Mouse (Mus musculus) embryonic facial prominence, embryonic 14.5 days (tissue): ENCODE measurements at regions not wholly inside any gene's neighbourhood (a gene's known extent, or its start where the extent isn't known, plus 50 kb on each side); places are given as distances from the start of the nearest gene placed in this dataset.

Experiments
- ATAC-seq: fragments of 200-750 bp; cut with Nextera tagmentation; 2 replicates; pipeline ENCODE4 v1.8.0; 2017; ENCODE audit warnings: low read depth, moderate number of reproducible peaks, moderate TSS enrichment
- DNase-seq: peaks from one replicate; pipeline ENCODE4 v3.0.0-alpha.2; 2015; ENCODE audit warnings: low spot score
- H3K27ac ChIP-seq: fragments of 300-500 bp; sonication (generic); replicated peaks from 2 replicates; pipeline ENCODE4 v1.5.1; 2014; ENCODE audit warnings: low read depth, mild to moderate bottlenecking, low read length, moderate library complexity
- H3K27me3 ChIP-seq: fragments of 300-500 bp; sonication (generic); replicated peaks from 2 replicates; pipeline ENCODE4 v1.6.1; 2014; ENCODE audit warnings: low read length; ENCODE audit not compliant: control insufficient read depth, insufficient read depth
- H3K36me3 ChIP-seq: fragments of 300-500 bp; sonication (generic); 2 replicates; pipeline ENCODE4 v1.6.1; 2014; ENCODE audit warnings: low read length, mixed read lengths; ENCODE audit not compliant: control insufficient read depth, insufficient read depth
- H3K4me1 ChIP-seq: fragments of 300-500 bp; sonication (generic); 2 replicates; pipeline ENCODE4 v1.6.1; 2014; ENCODE audit warnings: antibody characterized with exemption, low read length; ENCODE audit not compliant: control insufficient read depth, insufficient read depth
- H3K4me2 ChIP-seq: fragments of 300-500 bp; sonication (generic); 2 replicates; pipeline ENCODE4 v1.6.1; 2014; ENCODE audit warnings: low read depth, mild to moderate bottlenecking, low read length, moderate library complexity, mixed read lengths
- H3K4me3 ChIP-seq: fragments of 300-500 bp; sonication (generic); 2 replicates; pipeline ENCODE4 v1.5.1; 2014; ENCODE audit warnings: low read depth, mild to moderate bottlenecking, low read length
- H3K9ac ChIP-seq: fragments of 300-500 bp; sonication (generic); 2 replicates; pipeline ENCODE4 v1.6.1; 2014; ENCODE audit warnings: low read depth, mild to moderate bottlenecking, low read length, moderate library complexity, mixed read lengths
- H3K9me3 ChIP-seq: fragments of 300-500 bp; sonication (generic); 2 replicates; pipeline ENCODE4 v1.6.1; 2016; ENCODE audit warnings: low read length; ENCODE audit not compliant: control insufficient read depth
- WGBS: fragments of 180-500 bp; shearing (Covaris S2); extraction: QIAGEN DNeasy Blood & Tissue Kit; methylation state at CpG from one replicate; pipeline ENCODE4 v1.1.7; 2014; 5-methylcytosine and 5-hydroxymethylcytosine counted together

DNA sequence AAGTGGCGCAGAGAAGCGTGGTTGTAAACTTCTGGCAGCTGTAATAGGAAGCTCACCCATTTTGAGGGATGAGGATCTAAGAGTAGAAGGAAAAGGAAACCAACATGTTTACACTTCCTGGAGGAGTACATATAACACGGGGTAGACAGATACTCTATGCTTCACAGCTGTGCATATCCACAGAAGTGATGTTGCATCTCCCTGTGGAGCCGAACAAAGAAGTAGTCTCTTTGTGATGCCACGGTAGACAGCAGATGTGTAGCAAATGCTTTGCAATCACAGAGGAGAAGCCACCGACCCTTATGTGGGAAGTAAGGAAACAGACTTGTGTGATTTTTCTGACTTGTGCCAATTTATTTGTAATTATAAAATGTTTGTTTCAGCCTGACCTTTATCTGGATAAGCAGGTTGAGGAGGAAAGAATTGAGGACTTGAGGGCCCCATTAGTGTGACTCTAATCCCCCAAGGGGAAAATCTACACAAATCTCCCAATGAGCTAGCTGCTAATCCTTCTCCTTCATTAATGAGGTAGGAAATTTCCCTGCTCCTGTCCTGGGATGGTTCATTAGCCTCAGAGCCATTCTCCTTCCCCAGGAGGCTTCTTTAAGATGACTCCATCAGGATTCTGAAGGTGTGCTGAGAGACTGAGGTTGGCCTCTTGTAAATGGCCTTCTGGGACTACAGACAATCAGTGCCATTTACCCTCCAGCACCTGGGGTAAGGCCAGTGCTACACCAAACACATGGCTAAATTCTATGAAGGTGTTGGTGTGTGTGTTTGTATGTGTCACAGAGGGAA is 2119.9 kb upstream of the Lrrc6 start:
- H3K4me3 ChIP-seq: no peak overlapping the region
- H3K4me1 ChIP-seq: no peaks in the 10 kb centered on the region
- H3K27me3 ChIP-seq: no peaks in the 10 kb centered on the region
- ATAC-seq (peak; percentile 79; the same call in 1 of the 2 replicates), DNase-seq (peak; percentile 21)
- H3K4me2 ChIP-seq: no peak overlapping the region
- WGBS: 63% methylated on average over 6 of the region's 6 CpGs
- no peaks in the 10 kb centered on the region for H3K36me3 ChIP-seq
- no peaks in the 10 kb centered on the region for H3K9me3 ChIP-seq
- no peak overlapping the region for H3K27ac ChIP-seq
- no peak overlapping the region for H3K9ac ChIP-seq

GRCm38 (mm10) chr15:68606110-68606791 is 2105.5 kb upstream of the Lrrc6 start:
- no peaks in the 10 kb centered on the region for H3K4me1 ChIP-seq
- no peak overlapping the region for H3K4me2 ChIP-seq
- peak; percentile 46 for DNase-seq
- no peak overlapping the region for H3K27ac ChIP-seq
- 44% methylated on average over 8 of the region's 8 CpGs for WGBS
- no peaks in the 10 kb centered on the region for H3K9me3 ChIP-seq
- no peaks in the 10 kb centered on the region for H3K27me3 ChIP-seq
- H3K4me3 ChIP-seq: no peak overlapping the region
- H3K9ac ChIP-seq: no peak overlapping the region
- no peaks in the 10 kb centered on the region for H3K36me3 ChIP-seq
- no peak for ATAC-seq

DNA sequence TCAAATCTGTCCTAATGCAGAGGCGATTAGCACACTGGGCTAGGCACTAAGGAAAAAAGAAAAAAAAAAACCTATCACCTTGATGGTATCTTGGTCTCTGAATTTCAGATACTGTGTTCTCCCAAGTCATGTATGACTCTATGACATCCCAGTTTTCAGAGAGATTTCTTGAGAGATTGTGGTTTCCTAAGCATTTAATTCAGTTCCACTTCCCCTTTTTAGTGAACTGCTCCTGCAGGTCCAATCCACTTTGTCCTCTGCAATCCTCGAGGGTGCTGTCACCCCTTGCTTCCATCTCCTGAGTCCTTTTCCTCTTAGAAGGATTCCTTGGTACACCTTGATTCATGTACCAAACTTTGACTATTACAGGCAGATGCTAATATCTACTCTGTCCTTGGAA is 2104.8 kb upstream of the Lrrc6 start:
- Histone ChIP-seq H3K4me2 (no peak overlapping the region), H3K9me3 (no peaks in the 10 kb centered on the region), H3K9ac (no peak overlapping the region), H3K27me3 (no peaks in the 10 kb centered on the region), H3K36me3 (no peaks in the 10 kb centered on the region), H3K4me3 (no peak overlapping the region), H3K4me1 (no peaks in the 10 kb centered on the region), H3K27ac (no peak overlapping the region)
- DNase-seq: no peak
- WGBS: 72% methylated on average over 2 of the region's 2 CpGs
- ATAC-seq: no peak

- no peaks in the 10 kb centered on the region for H3K4me1 ChIP-seq
- H3K9me3 ChIP-seq: no peaks in the 10 kb centered on the region
- no peak overlapping the region for H3K4me2 ChIP-seq
- H3K27ac ChIP-seq: no peak overlapping the region
- ATAC-seq: no peak
- 81% methylated on average over 4 of the region's 4 CpGs for WGBS
- no peak overlapping the region for H3K9ac ChIP-seq
- no peak for DNase-seq
- H3K36me3 ChIP-seq: no peaks in the 10 kb centered on the region
- no peak overlapping the region for H3K4me3 ChIP-seq
- no peaks in the 10 kb centered on the region for H3K27me3 ChIP-seq
Measured at GRCm38 (mm10) chr15:68582177-68582576, 2081.5 kb upstream of the Lrrc6 start.

DNA sequence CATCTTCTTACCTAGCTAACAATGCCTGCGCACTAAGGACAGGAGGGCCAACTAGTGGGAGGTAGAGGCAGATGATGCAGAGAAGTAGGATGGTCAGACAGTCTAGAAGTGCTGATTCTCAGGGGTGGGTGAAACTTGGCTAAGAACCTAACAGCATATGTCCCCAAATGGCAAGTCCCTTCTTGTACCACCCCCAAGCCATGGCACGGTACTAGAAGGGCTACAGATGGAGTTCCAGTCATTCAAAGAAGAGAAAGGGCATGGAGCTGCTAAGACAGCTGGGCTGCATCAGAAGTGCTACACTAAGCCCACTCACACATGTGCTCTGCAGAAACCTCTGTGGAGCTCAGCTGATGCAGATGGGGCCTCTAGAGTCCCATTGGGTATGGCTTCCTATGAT is 2078.8 kb upstream of the Lrrc6 start:
- no peak overlapping the region for H3K9ac ChIP-seq
- no peak overlapping the region for H3K4me3 ChIP-seq
- no peak overlapping the region for H3K4me2 ChIP-seq
- H3K36me3 ChIP-seq: no peaks in the 10 kb centered on the region
- DNase-seq (no peak), ATAC-seq (no peak)
- no peaks in the 10 kb centered on the region for H3K9me3 ChIP-seq
- no peak overlapping the region for H3K27ac ChIP-seq
- WGBS: 91% methylated on average over 2 of the region's 2 CpGs
- H3K4me1 ChIP-seq: no peaks in the 10 kb centered on the region
- no peaks in the 10 kb centered on the region for H3K27me3 ChIP-seq

DNA sequence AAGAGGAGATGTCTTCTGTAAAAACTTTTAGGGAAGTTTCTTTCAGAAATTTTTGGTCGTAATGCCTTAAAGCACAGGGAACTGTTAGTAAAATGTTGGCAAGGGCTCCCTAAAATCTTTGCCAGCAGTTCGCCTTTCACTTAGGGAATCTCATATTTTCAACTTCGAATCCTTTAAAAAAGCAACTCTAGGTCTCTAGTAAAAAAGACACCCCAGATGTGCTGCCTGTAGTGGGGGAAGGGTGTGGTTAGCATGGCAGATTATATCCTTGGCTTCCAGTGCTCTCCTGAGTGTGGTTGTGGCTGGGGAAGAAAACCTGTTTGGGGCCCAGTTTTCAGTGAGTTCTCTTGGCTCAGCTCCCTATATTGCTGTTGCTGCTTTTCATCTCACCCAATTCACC is 2059.9 kb upstream of the Lrrc6 start:
- Histone ChIP-seq H3K4me3 (no peak overlapping the region), H3K27ac (no peak overlapping the region), H3K4me2 (no peak overlapping the region), H3K36me3 (no peaks in the 10 kb centered on the region), H3K4me1 (0 out of 2 replicates have a peak, but pooled peaks cover 5% of the 10 kb centered on the region), H3K9ac (no peak overlapping the region), H3K27me3 (no peaks in the 10 kb centered on the region), H3K9me3 (no peaks in the 10 kb centered on the region)
- ATAC-seq (no peak), DNase-seq (peak; percentile 77)
- WGBS: 52% methylated on average over 3 of the region's 3 CpGs

DNA sequence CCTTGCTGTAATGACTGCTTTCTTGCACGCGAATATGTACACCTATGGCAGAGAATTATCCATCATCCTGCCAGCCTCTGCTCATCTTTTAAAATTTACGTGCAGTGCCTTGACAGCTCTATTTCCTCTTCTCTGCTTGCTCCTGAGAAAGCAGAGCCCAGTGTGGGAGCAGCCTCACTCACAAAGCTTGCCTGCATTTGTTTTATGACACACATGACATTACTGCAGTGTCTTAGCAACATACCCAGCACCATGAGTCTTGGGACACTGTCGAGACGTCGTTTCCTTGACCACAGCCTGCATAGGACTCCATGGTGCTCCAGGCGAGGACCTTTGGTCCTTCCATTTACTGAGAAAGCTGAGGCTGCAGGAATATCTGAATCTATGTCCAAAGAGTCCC is 2055.4 kb upstream of the Lrrc6 start:
- no peak for DNase-seq

GRCm38 (mm10) chr15:68536055-68536325 is 2035.3 kb upstream of the Lrrc6 start:
- DNase-seq (no peak), ATAC-seq (no peak)
- WGBS: 65% methylated on average over 4 of the region's 4 CpGs
- Histone ChIP-seq H3K36me3 (no peaks in the 10 kb centered on the region), H3K27ac (no peak overlapping the region), H3K9ac (no peak overlapping the region), H3K9me3 (no peaks in the 10 kb centered on the region), H3K4me3 (no peak overlapping the region), H3K27me3 (no peaks in the 10 kb centered on the region), H3K4me1 (no peaks in the 10 kb centered on the region), H3K4me2 (no peak overlapping the region)

More for the DNA sequence above, 2055.4 kb upstream of the Lrrc6 start:
- no peaks in the 10 kb centered on the region for H3K9me3 ChIP-seq
- 0 out of 2 replicates have a peak, but pooled peaks cover 4% of the 10 kb centered on the region for H3K4me1 ChIP-seq
- WGBS: 79% methylated on average over 7 of the region's 7 CpGs
- H3K27me3 ChIP-seq: no peaks in the 10 kb centered on the region
- no peak for ATAC-seq
- H3K9ac ChIP-seq: no peak overlapping the region
- no peak overlapping the region for H3K4me3 ChIP-seq
- no peak overlapping the region for H3K4me2 ChIP-seq
- no peaks in the 10 kb centered on the region for H3K36me3 ChIP-seq
- H3K27ac ChIP-seq: no peak overlapping the region
